Mouse (Mus musculus) small intestine, adult 2 months (tissue): ENCODE measurements around the gene 1700020L24Rik. TPM values are rescaled to one million over a fixed set of nuclear protein-coding genes. Genes with fewer than 3 reads are reported as not detected.

Experiments
- H3K27ac ChIP-seq: fragments of 200-500 bp; 2 replicates; pipeline ENCODE4 v1.5.1; 2012; ENCODE audit warnings: low read depth, low read length, control low read depth, inconsistent platforms; ENCODE audit not compliant: insufficient read depth
- H3K27me3 ChIP-seq: fragments of 200-500 bp; 2 replicates; pipeline ENCODE4 v1.6.1; 2012; ENCODE audit warnings: mild to moderate bottlenecking, moderate library complexity, low read length, inconsistent platforms; ENCODE audit not compliant: control insufficient read depth, insufficient read depth
- H3K36me3 ChIP-seq: fragments of 200-500 bp; 2 replicates; pipeline ENCODE4 v1.6.1; 2012; ENCODE audit warnings: mild to moderate bottlenecking, low read length, control low read depth, inconsistent platforms; ENCODE audit not compliant: control insufficient read depth, insufficient read depth
- H3K4me1 ChIP-seq: fragments of 200-500 bp; 2 replicates; pipeline ENCODE4 v1.6.1; 2012; ENCODE audit warnings: low read length, inconsistent platforms, mixed read lengths; ENCODE audit not compliant: control insufficient read depth, insufficient read depth, insufficient read length
- H3K4me3 ChIP-seq: fragments of 200-500 bp; 2 replicates; pipeline ENCODE4 v1.5.1; 2012; ENCODE audit warnings: low read depth, mild to moderate bottlenecking, control low read depth, inconsistent platforms, low read length, moderate library complexity
- CTCF ChIP-seq: fragments of 200-500 bp; IDR thresholded peaks from 2 replicates; pipeline ENCODE4 v1.5.1; 2012; ENCODE audit warnings: low read depth, mild to moderate bottlenecking, control low read depth, inconsistent platforms, low read length, moderate library complexity, mixed read lengths; ENCODE audit not compliant: insufficient replicate concordance, insufficient read length; ENCODE audit errors: extremely low read depth
- POLR2A ChIP-seq: fragments of 200-500 bp; IDR thresholded peaks from 2 replicates; pipeline ENCODE4 v1.6.1; 2012; ENCODE audit warnings: low read depth, mild to moderate bottlenecking, control low read depth, inconsistent platforms, low read length, moderate library complexity
- WGBS: fragments of 180-500 bp; shearing (Covaris S2); methylation state at CpG from one replicate; pipeline ENCODE4 v1.1.7; 2018; 5-methylcytosine and 5-hydroxymethylcytosine counted together
- polyA plus RNA-seq: library from polyadenylated mRNA; depleted of rRNA; stranded (reverse); fragments of >200 nt; gene quantifications from 2 replicates; pipeline ENCODE4 v1.2.3, GENCODE M21; 2012

The 1700020L24Rik gene
- polyA plus RNA-seq, 1 experiment, result 1.4 TPM

DNA sequence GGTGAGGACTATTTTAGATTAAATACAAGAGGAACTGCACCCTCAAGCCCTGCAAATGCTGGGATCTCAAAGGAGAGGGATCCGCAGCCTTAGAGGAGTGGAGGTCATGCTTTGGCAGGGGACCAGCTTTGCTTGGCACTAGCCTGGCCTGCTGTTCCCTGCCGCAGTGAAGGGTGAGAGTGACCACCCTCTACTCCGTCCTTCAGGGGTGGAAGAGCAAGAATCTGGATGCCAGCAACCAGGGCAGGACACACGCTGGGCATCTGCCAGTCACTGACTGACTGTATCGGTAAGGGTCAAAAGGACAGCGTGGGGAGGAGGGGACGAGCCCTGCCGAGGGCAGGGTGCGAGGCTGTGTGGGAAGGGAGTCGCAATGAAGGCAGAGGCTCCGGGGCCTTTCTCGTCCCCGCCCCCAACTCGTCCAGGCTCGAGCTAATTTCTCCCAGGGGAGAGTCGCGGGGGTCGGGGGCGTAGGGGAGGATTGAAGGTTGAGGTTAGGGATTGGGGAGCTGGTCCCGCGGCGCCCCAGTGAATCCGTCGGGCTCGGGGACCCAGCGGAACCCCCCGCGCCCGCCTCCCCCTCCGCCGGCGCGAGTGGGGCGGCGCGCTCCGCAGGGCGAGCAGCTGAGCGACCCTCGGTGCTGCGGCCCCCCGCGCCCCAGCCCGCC lies 28.3 kb upstream of the 1700020L24Rik start, which contains the start of gene Rasl10b:
Gene Rasl10b (plus strand): TSS at position 51 of the 668 bp plus-strand sequence.
- 3% methylated on average over 42 of the region's 44 CpGs for WGBS
- no peak for TF ChIP-seq POLR2A
- TF ChIP-seq CTCF, result no peak
- H3K4me1 ChIP-seq, result peaks cover 6% of the 10 kb centered on the region
- H3K27me3 ChIP-seq, result peaks cover 8% of the 10 kb centered on the region
- peaks cover 3% of the 10 kb centered on the region for H3K36me3 ChIP-seq
- peak within 1 kb of the TSS; percentile 46 for H3K4me3 ChIP-seq
- no peak within 1 kb of the TSS for H3K27ac ChIP-seq

DNA sequence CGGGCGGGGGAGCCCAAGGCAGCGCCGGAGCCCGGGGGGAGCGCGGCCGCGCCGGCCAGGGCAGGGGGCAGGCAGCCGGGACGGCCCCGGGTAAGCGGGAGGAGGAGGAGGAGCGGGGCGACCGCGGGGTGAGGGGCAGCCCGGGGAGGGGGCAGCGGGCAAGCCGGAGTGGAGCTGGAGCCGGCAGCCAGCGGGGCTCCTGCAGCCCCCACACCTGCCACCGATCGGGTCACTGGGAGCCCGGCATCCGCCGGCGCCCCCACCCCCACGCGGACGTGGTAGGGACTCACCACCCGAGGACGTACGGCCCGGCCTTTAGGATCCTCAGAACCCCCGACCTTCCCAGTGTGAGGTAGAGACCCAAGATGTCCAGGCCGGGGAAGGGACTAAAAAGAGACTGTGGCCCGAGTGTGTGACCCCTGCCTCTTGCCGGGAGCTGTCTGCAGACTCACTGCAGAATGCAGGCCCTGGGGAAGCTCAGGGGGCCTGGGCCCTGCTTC lies 27.6 kb upstream of the 1700020L24Rik start:
- Histone ChIP-seq H3K27ac (no peak overlapping the region), H3K27me3 (peaks cover 8% of the 10 kb centered on the region), H3K4me1 (peaks cover 6% of the 10 kb centered on the region), H3K4me3 (peak overlapping the region; percentile 46), H3K36me3 (no peaks in the 10 kb centered on the region)
- WGBS, result 2% methylated on average over 32 of the region's 40 CpGs
- no peak for TF ChIP-seq CTCF

DNA sequence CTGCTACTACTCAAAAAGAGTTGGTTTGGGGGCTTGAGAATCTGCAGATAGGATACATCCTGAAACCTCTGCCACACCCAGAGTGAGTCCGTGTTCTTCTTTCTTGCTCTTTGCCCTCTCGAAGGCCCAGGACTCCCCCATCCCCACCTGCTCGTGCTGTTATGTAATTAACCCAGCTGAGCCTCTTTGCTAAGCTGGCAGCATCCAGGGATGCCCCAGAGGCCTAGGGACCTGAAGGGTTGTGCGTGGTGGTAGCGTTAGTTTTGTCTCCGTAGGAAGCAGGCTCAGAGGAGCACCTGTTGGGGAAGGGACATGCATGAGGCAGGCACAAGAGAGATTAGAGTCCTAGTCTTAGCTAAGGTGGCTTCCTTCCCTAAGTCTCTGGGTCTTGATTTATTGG lies 27.0 kb upstream of the 1700020L24Rik start:
- H3K27ac ChIP-seq, result no peak overlapping the region
- no peaks in the 10 kb centered on the region for H3K36me3 ChIP-seq
- peaks cover 6% of the 10 kb centered on the region for H3K4me1 ChIP-seq
- peaks cover 8% of the 10 kb centered on the region for H3K27me3 ChIP-seq
- no peak overlapping the region for H3K4me3 ChIP-seq
- TF ChIP-seq POLR2A (no peak), CTCF (no peak)
- WGBS, result 45% methylated on average over 6 of the region's 6 CpGs

DNA sequence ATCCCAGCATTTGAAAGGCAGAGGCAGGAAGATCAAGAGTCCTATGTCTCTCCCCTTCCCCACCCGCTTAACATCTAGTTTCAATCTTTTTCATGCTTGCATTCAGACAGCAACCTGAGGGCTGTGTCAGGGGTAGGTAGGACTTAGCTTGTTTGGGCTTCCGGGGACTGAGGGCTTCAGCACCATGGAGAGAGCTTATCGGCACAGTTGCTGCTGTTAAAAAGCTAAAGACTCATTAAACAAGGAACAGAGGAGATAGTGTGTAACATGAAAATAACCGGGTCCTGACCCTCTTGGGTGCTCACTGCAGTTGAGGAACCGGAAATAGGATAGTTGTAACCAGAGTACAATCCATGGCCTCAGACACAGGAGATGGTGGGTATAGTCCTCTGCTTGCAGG lies 20.4 kb upstream of the 1700020L24Rik start:
- TF ChIP-seq CTCF (no peak), POLR2A (no peak)
- WGBS, result 5% methylated on average over 5 of the region's 5 CpGs
- peaks cover 3% of the 10 kb centered on the region; the same call in 1 of the 2 replicates for H3K4me1 ChIP-seq
- no peak overlapping the region for H3K4me3 ChIP-seq
- H3K36me3 ChIP-seq, result no peaks in the 10 kb centered on the region
- peaks cover 3% of the 10 kb centered on the region; the same call in 1 of the 2 replicates for H3K27me3 ChIP-seq
- H3K27ac ChIP-seq, result no peak overlapping the region

DNA sequence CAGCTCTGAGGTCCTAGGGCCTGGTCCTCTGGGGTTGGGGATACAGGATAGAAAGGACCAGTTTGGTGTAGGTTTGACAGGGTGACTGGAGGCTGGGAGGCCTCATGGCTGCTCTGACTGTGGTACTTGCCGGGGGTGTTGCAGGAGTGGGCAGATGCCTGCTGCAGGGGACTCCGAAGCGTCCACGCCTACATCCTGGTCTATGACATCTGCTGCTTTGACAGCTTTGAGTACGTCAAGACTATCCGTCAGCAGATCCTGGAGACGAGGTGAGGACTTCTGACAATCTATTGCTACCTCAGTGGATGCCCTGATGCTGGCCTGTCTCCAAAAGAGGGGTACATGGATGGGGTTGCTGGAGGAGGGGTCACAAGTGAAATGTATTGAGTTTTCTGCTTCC lies 19.8 kb upstream of the 1700020L24Rik start:
- peaks cover 3% of the 10 kb centered on the region; the same call in 1 of the 2 replicates for H3K4me1 ChIP-seq
- H3K4me3 ChIP-seq, result no peak overlapping the region
- WGBS, result 81% methylated on average over 7 of the region's 7 CpGs
- TF ChIP-seq POLR2A (no peak), CTCF (no peak)
- no peaks in the 10 kb centered on the region for H3K36me3 ChIP-seq
- H3K27me3 ChIP-seq, result peaks cover 3% of the 10 kb centered on the region; the same call in 1 of the 2 replicates
- H3K27ac ChIP-seq, result no peak overlapping the region

DNA sequence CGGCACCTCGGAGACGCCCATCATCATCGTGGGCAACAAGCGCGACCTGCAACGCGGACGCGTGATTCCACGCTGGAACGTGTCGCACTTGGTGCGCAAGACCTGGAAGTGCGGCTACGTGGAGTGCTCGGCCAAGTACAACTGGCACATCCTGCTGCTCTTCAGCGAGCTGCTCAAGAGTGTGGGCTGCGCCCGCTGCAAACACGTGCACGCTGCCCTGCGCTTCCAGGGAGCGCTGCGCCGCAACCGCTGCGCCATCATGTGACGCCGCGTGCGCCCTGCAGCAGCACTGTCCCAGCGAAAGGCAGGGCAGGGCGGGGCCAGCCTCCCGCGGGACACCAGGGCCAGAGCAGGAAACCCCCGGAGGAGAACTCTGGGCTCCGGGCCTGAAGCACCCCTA lies 18.9 kb upstream of the 1700020L24Rik start:
- Histone ChIP-seq H3K27me3 (peaks cover 3% of the 10 kb centered on the region; the same call in 1 of the 2 replicates), H3K4me1 (peaks cover 3% of the 10 kb centered on the region; the same call in 1 of the 2 replicates), H3K4me3 (no peak overlapping the region), H3K27ac (no peak overlapping the region), H3K36me3 (no peaks in the 10 kb centered on the region)
- no peak for TF ChIP-seq CTCF
- no peak for TF ChIP-seq POLR2A
- WGBS, result 11% methylated on average over 38 of the region's 38 CpGs

DNA sequence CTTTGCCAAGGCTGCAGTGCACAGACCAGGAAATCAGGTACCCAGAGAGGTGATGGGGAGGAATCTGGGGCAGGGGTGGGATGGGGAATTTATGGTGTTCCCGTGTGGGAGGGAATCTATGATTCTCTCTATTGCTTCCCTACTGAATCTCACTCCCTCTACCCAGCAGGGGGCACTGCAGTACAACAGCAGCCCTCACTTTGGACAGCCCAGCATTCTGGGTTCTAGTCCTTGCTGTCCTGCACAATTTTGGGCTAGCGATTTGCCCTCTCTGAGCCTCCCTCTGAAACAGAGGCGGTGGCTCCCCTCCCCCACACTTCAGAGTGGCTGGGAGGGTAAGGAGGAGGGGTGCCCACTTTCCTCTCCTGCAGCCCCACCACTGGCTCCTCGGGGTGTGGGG lies 17.1 kb upstream of the 1700020L24Rik start:
- Histone ChIP-seq H3K27ac (no peak overlapping the region), H3K4me1 (peaks cover 3% of the 10 kb centered on the region; the same call in 1 of the 2 replicates), H3K4me3 (no peak overlapping the region), H3K27me3 (peaks cover 3% of the 10 kb centered on the region; the same call in 1 of the 2 replicates), H3K36me3 (no peaks in the 10 kb centered on the region)
- TF ChIP-seq POLR2A, result no peak
- TF ChIP-seq CTCF, result peak; percentile 36; the same call in 1 of the 2 replicates
- WGBS, result 54% methylated on average over 4 of the region's 4 CpGs
